ENCODE assay signal across 15 mouse cellular contexts in genomic region chr11:76497769-76498152, GRCm38 (mm10).
DNase-seq lines count a peak whose midpoint lies in the region; ATAC-seq and TF ChIP-seq lines count a peak whose summit lies in the region.
"Had no signal": no experiment of that assay in that cellular context is flagged by ENCODE, and none has a peak within 500 bp of the region (broad histone marks: within the 10 kb centered on the region; RNA-seq: fewer than 3 reads in every experiment).

No protein-coding gene starts in this region.

- TF ChIP-seq CTCF in lung, postnatal 0 days (IDR thresholded peaks at IDR 0.05) = no peak
- no peak for TF ChIP-seq CTCF in lung, adult 2 months (IDR thresholded peaks at IDR 0.05; ENCODE audit: insufficient read depth, low read length)
- no peak for TF ChIP-seq CTCF in bone marrow, adult 2 months (IDR thresholded peaks at IDR 0.05; ENCODE audit: control insufficient read depth, insufficient read depth, low read length)
- no peak for TF ChIP-seq CTCF in olfactory bulb, adult 2 months (IDR thresholded peaks at IDR 0.05; ENCODE audit: insufficient read depth, low read depth, low read length)

- H3K4me3 ChIP-seq in lung, postnatal 0 days (ENCODE audit: low read depth, low read length) = no peak overlapping the region
- no peak overlapping the region for H3K4me3 ChIP-seq in lung, adult 2 months (replicated peaks; ENCODE audit: extremely low read depth, low read depth, low read length)
- H3K4me3 ChIP-seq in bone marrow, adult 2 months (replicated peaks; ENCODE audit: control insufficient read depth, low read depth, low read length) = no peak overlapping the region
- no peak overlapping the region for H3K4me3 ChIP-seq in heart, embryonic 11.5 days (ENCODE audit: low read depth, low read length)
- H3K4me3 ChIP-seq in olfactory bulb, adult 2 months (ENCODE audit: insufficient read depth, low read depth, low read length) = no peak overlapping the region
- H3K4me3 ChIP-seq in kidney, embryonic 14.5 days (ENCODE audit: low read length) = no peak overlapping the region
- H3K4me3 ChIP-seq: intestine, embryonic 15.5 days; stomach, embryonic 15.5 days had no signal

- H3K4me2 ChIP-seq in lung, postnatal 0 days (replicated peaks; ENCODE audit: low read depth, low read length) = no peak overlapping the region
- no peak overlapping the region for H3K4me2 ChIP-seq in heart, embryonic 11.5 days
- no peak overlapping the region for H3K4me2 ChIP-seq in kidney, embryonic 14.5 days (replicated peaks; ENCODE audit: low read depth, low read length)
- H3K4me2 ChIP-seq: intestine, embryonic 15.5 days; liver, embryonic 11.5 days; stomach, embryonic 15.5 days had no signal

- H3K9ac ChIP-seq in lung, postnatal 0 days (replicated peaks; ENCODE audit: low read depth) = no peak overlapping the region
- H3K9ac ChIP-seq in heart, embryonic 11.5 days (ENCODE audit: low read depth, low read length) = peak overlapping the region; percentile 46; the same call in 1 of the 2 replicates
- no peak overlapping the region for H3K9ac ChIP-seq in kidney, embryonic 14.5 days (ENCODE audit: low read depth, low read length)
- H3K9ac ChIP-seq: intestine, embryonic 15.5 days; stomach, embryonic 15.5 days had no signal

- H3K4me1 ChIP-seq in lung, postnatal 0 days (ENCODE audit: insufficient read depth, low read depth, low read length) = peaks cover 18% of the 10 kb centered on the region
- H3K4me1 ChIP-seq in lung, adult 2 months (ENCODE audit: control insufficient read depth, insufficient read depth, low read length) = peaks cover 20% of the 10 kb centered on the region
- peaks cover 10% of the 10 kb centered on the region for H3K4me1 ChIP-seq in bone marrow, adult 2 months (ENCODE audit: control insufficient read depth, insufficient read depth, low read length)
- H3K4me1 ChIP-seq in heart, embryonic 11.5 days (ENCODE audit: control insufficient read depth, insufficient read depth, low read length) = peaks cover 50% of the 10 kb centered on the region
- H3K4me1 ChIP-seq in olfactory bulb, adult 2 months (ENCODE audit: control insufficient read depth, insufficient read depth, low read length) = peaks cover 56% of the 10 kb centered on the region
- peaks cover 26% of the 10 kb centered on the region for H3K4me1 ChIP-seq in kidney, embryonic 14.5 days (ENCODE audit: control insufficient read depth, insufficient read depth, low read length)

- no peak for TF ChIP-seq EP300 in lung, postnatal 0 days (IDR thresholded peaks at IDR 0.05)

- 54% methylated on average over 4 of the region's 4 CpGs for WGBS in lung, postnatal 0 days
- 65% methylated on average over 4 of the region's 4 CpGs for WGBS in lung, adult 2 months
- WGBS in bone marrow, adult 2 months = 38% methylated on average over 4 of the region's 4 CpGs
- WGBS in heart, embryonic 11.5 days (ENCODE audit: insufficient replicate concordance) = 66% methylated on average over 4 of the region's 4 CpGs
- WGBS in olfactory bulb, adult 2 months = 60% methylated on average over 4 of the region's 4 CpGs
- 80% methylated on average over 4 of the region's 4 CpGs for WGBS in kidney, embryonic 14.5 days

- peak; percentile 64 for DNase-seq in lung, postnatal 0 days (ENCODE audit: low spot score)
- no peak for DNase-seq in lung, adult 2 months
- DNase-seq in right cerebral cortex, postnatal 25 days = no peak
- no peak for DNase-seq in urinary bladder, postnatal 25 days (ENCODE audit: low spot score)
- DNase-seq: adrenal gland, postnatal 25 days; cerebellum, adult 8-10 months; right cerebral cortex, adult 18-20 months had no signal

- TF ChIP-seq POLR2A in lung, adult 2 months (IDR thresholded peaks at IDR 0.05; ENCODE audit: borderline replicate concordance, extremely low read depth, low read depth, low read length) = no peak
- TF ChIP-seq POLR2A in bone marrow, adult 2 months (IDR thresholded peaks at IDR 0.05; ENCODE audit: borderline replicate concordance, control insufficient read depth, low read depth, low read length) = no peak
- no peak for TF ChIP-seq POLR2A in olfactory bulb, adult 2 months (IDR thresholded peaks at IDR 0.05; ENCODE audit: insufficient read depth, low read depth, low read length)

- peak overlapping the region; percentile 47 for H3K27ac ChIP-seq in lung, postnatal 0 days (ENCODE audit: low read length)
- H3K27ac ChIP-seq in bone marrow, adult 2 months (ENCODE audit: control insufficient read depth, insufficient read depth, low read depth, low read length, poor library complexity) = peak overlapping the region; percentile 57
- peak overlapping the region; percentile 41 for H3K27ac ChIP-seq in heart, embryonic 11.5 days (ENCODE audit: low read depth, low read length)
- H3K27ac ChIP-seq in olfactory bulb, adult 2 months (ENCODE audit: insufficient read depth, low read depth, low read length) = peak overlapping the region; percentile 32; the same call in 1 of the 2 replicates
- H3K27ac ChIP-seq in kidney, embryonic 14.5 days (ENCODE audit: low read depth, low read length) = no peak overlapping the region
- H3K27ac ChIP-seq: intestine, embryonic 15.5 days; stomach, embryonic 15.5 days had no signal

- H3K36me3 ChIP-seq in lung, postnatal 0 days (ENCODE audit: insufficient read depth, low read length) = no peaks in the 10 kb centered on the region
- H3K36me3 ChIP-seq in heart, embryonic 11.5 days (ENCODE audit: control insufficient read depth, insufficient read depth, low read length) = no peaks in the 10 kb centered on the region
- no peaks in the 10 kb centered on the region; the same call in 1 of the 2 replicates for H3K36me3 ChIP-seq in kidney, embryonic 14.5 days (ENCODE audit: control insufficient read depth, insufficient read depth, low read length)
- H3K36me3 ChIP-seq: intestine, embryonic 15.5 days; stomach, embryonic 15.5 days had no signal

- no peaks in the 10 kb centered on the region for H3K9me3 ChIP-seq in lung, postnatal 0 days (ENCODE audit: low read length)
- H3K9me3 ChIP-seq in heart, embryonic 11.5 days (replicated peaks; ENCODE audit: control insufficient read depth, low read length) = no peaks in the 10 kb centered on the region
- H3K9me3 ChIP-seq in kidney, embryonic 14.5 days (ENCODE audit: control insufficient read depth, low read length) = no peaks in the 10 kb centered on the region
- H3K9me3 ChIP-seq: intestine, embryonic 15.5 days; megakaryocyte, embryonic 14.5 days; stomach, embryonic 15.5 days had no signal

- no peak for ATAC-seq in lung, postnatal 0 days
- no peak for ATAC-seq in heart, embryonic 11.5 days (replicated peaks; ENCODE audit: insufficient number of reproducible peaks, low FRiP score, low TSS enrichment)
- no peak for ATAC-seq in kidney, embryonic 14.5 days (ENCODE audit: low FRiP score, low TSS enrichment)
- ATAC-seq: intestine, embryonic 15.5 days had no signal

- H3K27me3 ChIP-seq in lung, postnatal 0 days (replicated peaks; ENCODE audit: insufficient read depth, low read length) = no peaks in the 10 kb centered on the region
- H3K27me3 ChIP-seq in heart, embryonic 11.5 days (ENCODE audit: control insufficient read depth, insufficient read depth, low read length) = no peaks in the 10 kb centered on the region
- H3K27me3 ChIP-seq in kidney, embryonic 14.5 days (ENCODE audit: control insufficient read depth, insufficient read depth, low read length) = no peaks in the 10 kb centered on the region
- H3K27me3 ChIP-seq: intestine, embryonic 15.5 days; stomach, embryonic 15.5 days had no signal
